Mouse (Mus musculus): ENCODE results near the gene Exoc3. TPM values are rescaled to one million over a fixed set of nuclear protein-coding genes. Genes with fewer than 3 reads are reported as not detected.

Gene Exoc3
- 41.1 to 53.1 TPM (median 46.4 TPM) in 4 replicates for total RNA-seq (2023; ENCODE audit: inconsistent age)

DNA sequence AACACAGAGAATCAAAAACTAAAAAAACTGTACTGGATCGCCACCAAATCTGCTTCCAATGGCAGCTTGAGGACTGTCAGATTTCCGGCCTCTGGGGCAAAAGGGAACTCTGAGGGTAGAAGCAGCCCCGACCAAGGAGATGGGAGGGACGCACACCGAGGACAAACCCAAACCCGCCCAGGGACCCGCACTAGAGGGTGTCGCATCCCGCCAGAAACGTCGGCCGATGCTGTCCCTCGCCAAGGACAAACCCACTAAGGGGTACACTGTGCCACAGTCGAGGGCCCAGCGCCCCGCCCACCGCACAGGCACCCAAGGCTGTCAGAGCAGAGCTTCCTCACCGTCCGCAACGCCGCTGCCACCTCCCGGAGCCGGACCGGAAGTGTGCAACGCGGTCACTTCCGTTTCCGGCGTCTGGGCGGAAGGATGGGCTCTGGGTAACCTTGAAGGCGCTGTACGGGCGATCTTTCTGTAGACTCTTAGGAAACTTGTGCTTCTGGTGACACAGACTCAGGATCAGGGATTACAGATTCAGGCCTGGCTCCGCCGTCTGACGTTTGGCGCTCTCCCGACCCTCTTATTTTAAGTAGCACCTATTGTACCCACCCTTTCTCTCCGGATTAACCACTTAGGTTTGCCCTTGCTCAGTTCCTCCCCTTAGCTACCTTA lies at the start of gene Exoc3:
Exoc3 (minus strand) TSS at position 416 of the 669 bp plus-strand sequence.

DNA sequence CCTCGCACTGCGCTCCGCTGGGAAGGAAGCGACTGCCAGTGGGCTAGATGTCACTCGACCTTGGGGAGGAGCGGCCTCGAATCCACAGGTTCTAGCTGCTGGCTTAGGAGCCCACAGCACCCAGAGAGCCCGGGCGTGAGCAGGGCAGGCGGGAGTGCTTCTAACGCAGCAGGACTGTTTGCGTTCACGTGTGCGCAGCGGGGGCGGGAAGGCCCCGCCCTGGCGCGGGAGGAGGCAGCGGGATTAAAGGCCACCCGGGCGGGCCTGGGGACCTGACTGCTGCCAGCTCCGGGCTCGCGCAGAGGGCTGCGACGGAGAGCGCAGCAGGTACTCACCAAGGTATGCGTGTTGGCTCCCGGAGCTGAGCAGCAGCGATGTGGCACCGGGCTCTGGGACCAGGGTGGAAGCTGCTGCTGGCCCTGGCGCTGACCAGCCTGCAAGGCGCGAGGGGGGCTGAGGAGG lies 87.4 kb downstream of the Exoc3 start, which contains the start of gene Slc9a3:
Slc9a3 (plus strand) TSS at position 317 of the 462 bp plus-strand sequence.

Other genes starting within 250 kb of the Exoc3 start
- not detected in 4 replicates for gene Zdhhc11, start 244.9 kb downstream of the Exoc3 start, total RNA-seq (2023; ENCODE audit: inconsistent age)
- gene Tppp, start 199.3 kb downstream of the Exoc3 start, total RNA-seq (2023; ENCODE audit: inconsistent age): 0.64 to 0.96 TPM (median 0.88 TPM) in 4 replicates
- 11.8 to 14.8 TPM (median 13.6 TPM) in 4 replicates for gene Cep72, start 146.4 kb downstream of the Exoc3 start, total RNA-seq (2023; ENCODE audit: inconsistent age)
- gene Slc9a3, start 87.3 kb downstream of the Exoc3 start, total RNA-seq (2023; ENCODE audit: inconsistent age): not detected in 4 replicates
- gene Ahrr, start 83.6 kb upstream of the Exoc3 start, total RNA-seq (2023; ENCODE audit: inconsistent age): 0.09 to 0.18 TPM in 2 of 4 replicates, not detected in the others
- gene Pdcd6, start 108.8 kb upstream of the Exoc3 start, total RNA-seq (2023; ENCODE audit: inconsistent age): 80.5 to 89.8 TPM (median 83.2 TPM) in 4 replicates
- gene Sdha, start 141.5 kb upstream of the Exoc3 start, total RNA-seq (2023; ENCODE audit: inconsistent age): 158 to 183 TPM (median 174 TPM) in 4 replicates
- gene Ccdc127, start 141.6 kb upstream of the Exoc3 start, total RNA-seq (2023; ENCODE audit: inconsistent age): 21.9 to 31.7 TPM (median 24.1 TPM) in 4 replicates
- gene Lrrc14b, start 155.3 kb upstream of the Exoc3 start, total RNA-seq (2023; ENCODE audit: inconsistent age): not detected in 4 replicates
- 1.5 to 2.2 TPM (median 2.1 TPM) in 4 replicates for gene Zfp72, start 182.1 kb upstream of the Exoc3 start, total RNA-seq (2023; ENCODE audit: inconsistent age)
- 565 to 616 TPM (median 592 TPM) in 4 replicates for gene Ftl1-ps1, start 191.0 kb upstream of the Exoc3 start, total RNA-seq (2023; ENCODE audit: inconsistent age)